Comparison of ENCODE assay signal across 8 mouse cellular contexts in the genomic region with DNA sequence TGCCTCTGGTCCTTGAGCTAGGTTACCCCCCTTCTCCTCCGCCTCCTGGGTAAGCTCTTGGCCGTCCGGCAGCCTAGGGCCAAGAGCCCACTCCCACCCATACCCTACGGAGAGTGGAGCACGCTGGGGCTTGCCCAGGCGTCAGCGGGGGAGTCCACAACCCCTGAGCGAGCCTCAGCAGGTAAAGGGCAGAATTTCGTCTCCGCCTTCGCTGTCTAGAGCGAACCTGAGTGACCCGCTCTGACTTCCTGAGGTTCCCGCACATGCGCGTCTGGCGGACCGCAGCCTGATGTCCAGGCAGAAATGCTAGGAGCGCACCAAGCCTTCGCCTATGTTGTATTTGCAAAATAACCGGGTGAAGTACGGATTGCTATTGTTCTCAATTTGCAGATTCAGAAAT. TPM values are rescaled to one million over a fixed set of nuclear protein-coding genes. Genes with fewer than 3 reads are reported as not detected.
DNase-seq lines count a peak whose midpoint lies in the region; ATAC-seq lines count a peak whose summit lies in the region.

No protein-coding gene starts in this region.

- H3K9ac ChIP-seq in embryonic facial prominence, embryonic 14.5 days (ENCODE audit: low read depth, low read length), result no peak overlapping the region
- no peak overlapping the region for H3K9ac ChIP-seq in hindbrain, embryonic 15.5 days
- no peak overlapping the region for H3K9ac ChIP-seq in midbrain, embryonic 15.5 days

- ATAC-seq in embryonic facial prominence, embryonic 14.5 days (ENCODE audit: low read depth), result no peak
- no peak for ATAC-seq in hindbrain, embryonic 15.5 days (ENCODE audit: low FRiP score, low read depth)
- no peak for ATAC-seq in midbrain, embryonic 15.5 days (replicated peaks)

- no peak overlapping the region for H3K27ac ChIP-seq in embryonic facial prominence, embryonic 14.5 days (replicated peaks; ENCODE audit: low read depth, low read length)
- no peak overlapping the region for H3K27ac ChIP-seq in hindbrain, embryonic 15.5 days (replicated peaks)
- H3K27ac ChIP-seq in midbrain, embryonic 15.5 days, result no peak overlapping the region

- peak; percentile 22 to 57 for DNase-seq in kidney, postnatal 25 days
- no peak for DNase-seq in kidney, postnatal 14 days
- DNase-seq in embryonic facial prominence, embryonic 14.5 days (ENCODE audit: low spot score), result no peak
- DNase-seq in adrenal gland, postnatal 14 days, result no peak
- no peak for DNase-seq in gastrocnemius, postnatal 10 days
- DNase-seq in adrenal gland, postnatal 4 days (ENCODE audit: low spot score in 2 of 2), result no peak

- H3K27me3 ChIP-seq in embryonic facial prominence, embryonic 14.5 days (replicated peaks; ENCODE audit: control insufficient read depth, insufficient read depth, low read length), result peaks cover 70% of the 10 kb centered on the region
- peaks cover 68% of the 10 kb centered on the region for H3K27me3 ChIP-seq in hindbrain, embryonic 15.5 days
- peaks cover 62% of the 10 kb centered on the region for H3K27me3 ChIP-seq in midbrain, embryonic 15.5 days (replicated peaks)

- no peaks in the 10 kb centered on the region for H3K36me3 ChIP-seq in embryonic facial prominence, embryonic 14.5 days (ENCODE audit: control insufficient read depth, insufficient read depth, low read length)
- H3K36me3 ChIP-seq in hindbrain, embryonic 15.5 days, result no peaks in the 10 kb centered on the region
- H3K36me3 ChIP-seq in midbrain, embryonic 15.5 days (replicated peaks), result no peaks in the 10 kb centered on the region

- WGBS in embryonic facial prominence, embryonic 14.5 days, result 14% methylated on average over 22 of the region's 22 CpGs
- WGBS in hindbrain, embryonic 15.5 days, result 16% methylated on average over 22 of the region's 22 CpGs
- WGBS in midbrain, embryonic 15.5 days, result 14% methylated on average over 22 of the region's 22 CpGs

- no peaks in the 10 kb centered on the region for H3K9me3 ChIP-seq in embryonic facial prominence, embryonic 14.5 days (ENCODE audit: control insufficient read depth, low read length)
- no peaks in the 10 kb centered on the region for H3K9me3 ChIP-seq in hindbrain, embryonic 15.5 days
- H3K9me3 ChIP-seq in midbrain, embryonic 15.5 days, result no peaks in the 10 kb centered on the region

- peak overlapping the region; percentile 18; the same call in 1 of the 2 replicates for H3K4me3 ChIP-seq in embryonic facial prominence, embryonic 14.5 days (ENCODE audit: low read depth, low read length)
- peak overlapping the region; percentile 30 for H3K4me3 ChIP-seq in hindbrain, embryonic 15.5 days
- peak overlapping the region; percentile 30 for H3K4me3 ChIP-seq in midbrain, embryonic 15.5 days

- peaks cover 26% of the 10 kb centered on the region for H3K4me1 ChIP-seq in embryonic facial prominence, embryonic 14.5 days (ENCODE audit: control insufficient read depth, insufficient read depth, low read length)
- peaks cover 36% of the 10 kb centered on the region for H3K4me1 ChIP-seq in hindbrain, embryonic 15.5 days (replicated peaks)
- H3K4me1 ChIP-seq in midbrain, embryonic 15.5 days, result peaks cover 33% of the 10 kb centered on the region

- H3K4me2 ChIP-seq in embryonic facial prominence, embryonic 14.5 days (ENCODE audit: low read depth, low read length), result peak overlapping the region; percentile 46
- peak overlapping the region; percentile 55 for H3K4me2 ChIP-seq in hindbrain, embryonic 15.5 days
- H3K4me2 ChIP-seq in midbrain, embryonic 15.5 days, result peak overlapping the region; percentile 54

RNA-seq across cellular contexts. Expression of a gene that starts 6.2 kb away (rescaled TPM):
- 0.45 and 0.54 TPM in 2 replicates for polyA plus RNA-seq in embryonic facial prominence, embryonic 14.5 days (2014; fragmentation: Nextera tagmentation; extraction: Ambion mirVana)
- not detected in 2 replicates for polyA plus RNA-seq in hindbrain, embryonic 15.5 days (2015; fragmentation: Nextera tagmentation; extraction: Ambion mirVana)
- polyA plus RNA-seq in midbrain, embryonic 15.5 days (2015; fragmentation: Nextera tagmentation; extraction: Ambion mirVana), result 0.06 and 0.11 TPM in 2 replicates
- 0.30 and 3.4 TPM in 2 replicates for total RNA-seq in adrenal gland, postnatal 14 days (2021)
- total RNA-seq in gastrocnemius, postnatal 10 days (2021), result under 1 TPM in 1 of 2 experiments, not detected in 1; 0.09 TPM
- under 1 TPM; 0.20 to 0.39 TPM for total RNA-seq in adrenal gland, postnatal 4 days (2021)

RNA-seq across cellular contexts. Expression of a gene that starts 45.0 kb away (rescaled TPM):
- 86.2 and 105 TPM in 2 replicates for polyA plus RNA-seq in embryonic facial prominence, embryonic 14.5 days (2014; fragmentation: Nextera tagmentation; extraction: Ambion mirVana)
- polyA plus RNA-seq in hindbrain, embryonic 15.5 days (2015; fragmentation: Nextera tagmentation; extraction: Ambion mirVana), result 37.3 and 44.6 TPM in 2 replicates
- polyA plus RNA-seq in midbrain, embryonic 15.5 days (2015; fragmentation: Nextera tagmentation; extraction: Ambion mirVana), result 44.1 and 50.1 TPM in 2 replicates
- 19.9 and 21.4 TPM in 2 replicates for total RNA-seq in adrenal gland, postnatal 14 days (2021)
- total RNA-seq in gastrocnemius, postnatal 10 days (2021), result 10 to 100 TPM in 1 of 2 experiments, 1 to 10 TPM in 1; 9.4 to 12.0 TPM
- total RNA-seq in adrenal gland, postnatal 4 days (2021), result 10 to 100 TPM; 31.1 to 32.5 TPM

RNA-seq across cellular contexts. Expression of a gene that starts 55.4 kb away (rescaled TPM):
- polyA plus RNA-seq in embryonic facial prominence, embryonic 14.5 days (2014; fragmentation: Nextera tagmentation; extraction: Ambion mirVana), result 9.4 and 13.1 TPM in 2 replicates
- polyA plus RNA-seq in hindbrain, embryonic 15.5 days (2015; fragmentation: Nextera tagmentation; extraction: Ambion mirVana), result 13.7 and 14.4 TPM in 2 replicates
- polyA plus RNA-seq in midbrain, embryonic 15.5 days (2015; fragmentation: Nextera tagmentation; extraction: Ambion mirVana), result 16.4 and 18.4 TPM in 2 replicates
- total RNA-seq in adrenal gland, postnatal 14 days (2021), result 18.6 and 20.8 TPM in 2 replicates
- 10 to 100 TPM; 29.4 to 40.0 TPM for total RNA-seq in gastrocnemius, postnatal 10 days (2021)
- 10 to 100 TPM; 15.2 to 18.3 TPM for total RNA-seq in adrenal gland, postnatal 4 days (2021)

Comparison
In these comparisons a context has a peak if more than half of its experiments do, and no peak if none do; other contexts are left out.
1. DNase-seq: peak in kidney, postnatal 25 days (2 of 2); none in kidney, postnatal 14 days (single experiment), embryonic facial prominence, embryonic 14.5 days (single experiment), adrenal gland, postnatal 14 days (single experiment), gastrocnemius, postnatal 10 days (single experiment) and adrenal gland, postnatal 4 days (0 of 2).
2. Peak in every context shown above with its lines, with median percentiles within 50 percentile points of each other: H3K4me2 ChIP-seq and H3K4me3 ChIP-seq.